Mouse (Mus musculus): ENCODE results near the gene Rock2.

DNA sequence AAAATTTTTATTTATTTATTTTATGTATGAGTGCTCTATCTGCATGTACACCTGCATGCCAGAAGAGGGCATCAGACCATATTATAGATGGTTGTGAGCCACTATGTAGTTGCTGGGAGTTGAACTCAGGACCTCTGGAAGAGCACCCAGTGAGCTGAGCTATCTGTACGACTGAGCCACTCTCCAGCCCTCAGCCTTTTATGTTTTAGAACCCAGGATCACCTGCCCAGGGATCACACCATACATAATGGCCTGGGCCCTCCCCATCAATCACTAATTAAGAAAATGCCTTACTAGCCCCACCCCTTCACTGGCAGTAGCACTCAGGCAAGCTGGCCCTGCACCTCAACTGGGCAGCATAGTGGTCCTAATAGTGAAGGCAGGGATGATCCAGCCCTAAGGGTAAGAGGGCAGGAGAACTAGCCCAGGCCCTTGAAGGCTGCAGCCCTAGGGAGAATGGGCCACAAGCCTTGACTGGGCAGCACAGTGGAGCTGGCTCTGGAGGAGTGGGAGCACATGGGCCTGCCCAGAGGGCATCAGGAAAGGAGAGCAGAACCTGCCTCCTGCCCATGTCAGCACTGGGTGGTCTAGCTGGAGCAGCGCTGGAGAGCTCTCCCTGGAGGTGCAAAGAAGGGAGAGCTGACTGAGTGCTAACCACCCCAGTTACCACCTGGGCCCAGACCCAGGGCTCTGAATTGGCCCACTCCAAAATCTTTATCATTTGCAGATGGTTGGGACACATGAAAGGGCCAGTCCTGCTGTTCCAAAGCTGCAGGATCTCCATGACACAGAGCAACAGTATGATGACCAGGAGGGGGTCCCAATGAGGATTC, 117.6 kb downstream of the Rock2 start:
- TF ChIP-seq GATA1 (IDR thresholded peaks at IDR 0.05; ENCODE audit: borderline replicate concordance, low read length) (no peak), FLI1 (IDR thresholded peaks at IDR 0.05; ENCODE audit: low read length) (no peak)
